Mouse (Mus musculus): ENCODE measurements at regions not wholly inside any gene's neighbourhood (a gene's known extent, or its start where the extent isn't known, plus 50 kb on each side); places are given as distances from the start of the nearest gene placed in this dataset.

GRCm38 (mm10) chr9:61620105-61620504, 247.9 kb downstream of the Tle3 start:
- ATAC-seq (replicated peaks; ENCODE audit: insufficient number of reproducible peaks, low FRiP score, low TSS enrichment, poor library complexity, severe bottlenecking): no peak

- no peak for ATAC-seq (replicated peaks; ENCODE audit: insufficient number of reproducible peaks, low FRiP score, low TSS enrichment, poor library complexity, severe bottlenecking)
Observed at GRCm38 (mm10) chr9:61618510-61619249, 246.5 kb downstream of the Tle3 start.

- ATAC-seq (replicated peaks; ENCODE audit: insufficient number of reproducible peaks, low FRiP score, low TSS enrichment, poor library complexity, severe bottlenecking): no peak
Observed at GRCm38 (mm10) chr9:61617979-61618378, 245.8 kb downstream of the Tle3 start.

GRCm38 (mm10) chr9:61615556-61615955, 243.4 kb downstream of the Tle3 start:
- no peak for ATAC-seq (replicated peaks; ENCODE audit: insufficient number of reproducible peaks, low FRiP score, low TSS enrichment, poor library complexity, severe bottlenecking)

- ATAC-seq (replicated peaks; ENCODE audit: insufficient number of reproducible peaks, low FRiP score, low TSS enrichment, poor library complexity, severe bottlenecking): no peak
Observed at GRCm38 (mm10) chr9:61607576-61607975, 235.4 kb downstream of the Tle3 start.

- no peak for ATAC-seq (replicated peaks; ENCODE audit: insufficient number of reproducible peaks, low FRiP score, low TSS enrichment, poor library complexity, severe bottlenecking)
Observed at GRCm38 (mm10) chr9:61602353-61602978, 230.3 kb downstream of the Tle3 start.

GRCm38 (mm10) chr9:61601911-61602310, 229.7 kb downstream of the Tle3 start:
- ATAC-seq (replicated peaks; ENCODE audit: insufficient number of reproducible peaks, low FRiP score, low TSS enrichment, poor library complexity, severe bottlenecking): no peak

GRCm38 (mm10) chr9:61597287-61597686, 225.1 kb downstream of the Tle3 start:
- no peak for ATAC-seq (replicated peaks; ENCODE audit: insufficient number of reproducible peaks, low FRiP score, low TSS enrichment, poor library complexity, severe bottlenecking)

- no peak for ATAC-seq (replicated peaks; ENCODE audit: insufficient number of reproducible peaks, low FRiP score, low TSS enrichment, poor library complexity, severe bottlenecking)
Observed at GRCm38 (mm10) chr9:61596410-61597108, 224.4 kb downstream of the Tle3 start.

GRCm38 (mm10) chr9:61595170-61595967, 223.2 kb downstream of the Tle3 start:
- ATAC-seq (replicated peaks; ENCODE audit: insufficient number of reproducible peaks, low FRiP score, low TSS enrichment, poor library complexity, severe bottlenecking): no peak

GRCm38 (mm10) chr9:61593991-61594390, 221.8 kb downstream of the Tle3 start:
- ATAC-seq (replicated peaks; ENCODE audit: insufficient number of reproducible peaks, low FRiP score, low TSS enrichment, poor library complexity, severe bottlenecking): no peak

- no peak for ATAC-seq (replicated peaks; ENCODE audit: insufficient number of reproducible peaks, low FRiP score, low TSS enrichment, poor library complexity, severe bottlenecking)
Observed at GRCm38 (mm10) chr9:61589727-61590299, 217.6 kb downstream of the Tle3 start.

- ATAC-seq (replicated peaks; ENCODE audit: insufficient number of reproducible peaks, low FRiP score, low TSS enrichment, poor library complexity, severe bottlenecking): no peak
Observed at GRCm38 (mm10) chr9:61583281-61584072, 211.3 kb downstream of the Tle3 start.

GRCm38 (mm10) chr9:61581046-61581445, 208.9 kb downstream of the Tle3 start:
- no peak for ATAC-seq (replicated peaks; ENCODE audit: insufficient number of reproducible peaks, low FRiP score, low TSS enrichment, poor library complexity, severe bottlenecking)

GRCm38 (mm10) chr9:61578255-61578654, 206.1 kb downstream of the Tle3 start:
- ATAC-seq (replicated peaks; ENCODE audit: insufficient number of reproducible peaks, low FRiP score, low TSS enrichment, poor library complexity, severe bottlenecking): no peak

GRCm38 (mm10) chr9:61573634-61574359, 201.6 kb downstream of the Tle3 start:
- no peak for ATAC-seq (replicated peaks; ENCODE audit: insufficient number of reproducible peaks, low FRiP score, low TSS enrichment, poor library complexity, severe bottlenecking)

GRCm38 (mm10) chr9:61563017-61563416, 190.9 kb downstream of the Tle3 start:
- ATAC-seq (replicated peaks; ENCODE audit: insufficient number of reproducible peaks, low FRiP score, low TSS enrichment, poor library complexity, severe bottlenecking): no peak
